Mouse (Mus musculus): ENCODE results near the gene Snx6. TPM values are rescaled to one million over a fixed set of nuclear protein-coding genes. Genes with fewer than 3 reads are reported as not detected.
"Not testable (repeated sequence)": the region's sequence is repeated elsewhere in the genome, so short reads cannot be mapped to it uniquely, and the experiment has no call there.

The Snx6 gene
- total RNA-seq, 1 experiment from 2014 or later, result 76.5 TPM

DNA sequence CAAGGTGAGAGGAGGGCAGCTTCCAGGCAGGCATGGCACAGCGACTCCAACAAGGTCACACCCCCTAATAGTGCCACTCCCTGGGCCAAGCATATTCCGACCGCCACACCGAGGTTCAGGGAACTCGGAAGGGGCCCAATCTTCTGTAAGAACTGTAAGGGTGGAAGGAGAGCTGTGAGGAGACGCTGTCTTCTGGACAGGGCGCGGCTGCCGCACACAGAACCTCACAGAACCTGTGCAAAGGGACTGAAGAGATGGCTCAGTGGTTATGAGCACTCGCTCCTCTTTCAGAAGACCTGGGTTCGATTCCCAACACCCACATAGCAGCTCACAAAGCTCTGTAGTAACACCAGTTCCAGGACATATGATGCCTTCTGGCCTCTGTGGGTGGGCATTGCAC lies 78.0 kb downstream of the Snx6 start:
- ATAC-seq (replicated peaks; ENCODE audit: insufficient number of reproducible peaks, low FRiP score, low TSS enrichment, poor library complexity, severe bottlenecking), result not testable (repeated sequence)

DNA sequence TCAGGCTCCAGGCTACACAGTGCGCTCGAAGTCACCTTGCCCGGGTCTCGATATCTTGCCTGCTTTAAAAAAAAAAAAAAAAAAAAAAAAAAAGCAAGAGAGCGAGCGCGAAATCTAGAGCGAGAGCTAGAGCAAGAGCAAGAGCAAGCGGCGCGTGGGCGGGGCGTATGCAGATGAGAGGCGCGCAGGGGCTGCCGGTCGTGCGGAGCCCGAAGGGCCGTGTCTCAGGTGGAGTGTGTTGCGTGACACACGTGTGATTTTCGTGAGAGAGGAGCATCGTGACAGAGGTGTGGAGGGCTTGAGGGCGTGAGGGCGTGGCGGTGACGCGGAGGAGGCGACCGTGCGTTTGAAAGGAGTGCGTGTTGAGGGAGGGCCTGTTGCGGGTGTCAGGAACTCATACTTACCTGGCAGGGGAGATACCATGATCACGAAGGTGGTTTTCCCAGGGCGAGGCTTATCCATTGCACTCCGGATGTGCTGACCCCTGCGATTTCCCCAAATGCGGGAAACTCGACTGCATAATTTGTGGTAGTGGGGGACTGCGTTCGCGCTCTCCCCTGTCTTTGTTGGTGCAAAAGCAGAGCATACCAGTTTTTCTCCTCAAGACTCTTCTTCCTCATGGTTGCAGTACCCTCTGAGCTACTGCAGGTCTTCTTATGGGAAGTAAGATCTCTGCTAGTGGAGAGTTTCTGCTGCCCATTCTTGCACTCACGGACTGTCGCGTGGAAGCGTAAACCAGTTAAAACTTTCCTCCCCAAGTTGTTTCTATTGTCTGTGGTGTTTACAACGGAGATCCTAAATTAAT lies 81.5 kb downstream of the Snx6 start:
- peak; percentile 57 for ATAC-seq (replicated peaks; ENCODE audit: insufficient number of reproducible peaks, low FRiP score, low TSS enrichment, poor library complexity, severe bottlenecking)

DNA sequence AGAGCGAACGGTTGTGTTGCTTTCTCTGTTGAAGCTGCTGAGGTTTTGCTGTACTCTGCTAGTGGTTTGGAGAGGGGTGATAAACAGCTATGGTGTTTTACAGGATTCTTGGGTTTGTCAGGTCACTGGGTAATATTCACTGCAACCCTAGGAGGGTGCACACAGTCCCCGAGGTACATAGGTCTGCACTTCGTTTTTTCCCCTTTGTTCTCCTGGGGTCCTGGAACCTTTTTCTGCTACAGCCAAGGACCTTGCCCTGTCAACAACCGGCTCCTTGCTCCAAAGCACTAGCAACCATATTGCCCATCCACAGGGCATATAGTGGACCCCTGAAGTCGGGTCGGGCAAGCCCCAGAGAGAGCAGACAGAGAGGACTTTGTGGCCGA lies 85.0 kb downstream of the Snx6 start:
- ATAC-seq (replicated peaks; ENCODE audit: insufficient number of reproducible peaks, low FRiP score, low TSS enrichment, poor library complexity, severe bottlenecking), result peak; percentile 44

DNA sequence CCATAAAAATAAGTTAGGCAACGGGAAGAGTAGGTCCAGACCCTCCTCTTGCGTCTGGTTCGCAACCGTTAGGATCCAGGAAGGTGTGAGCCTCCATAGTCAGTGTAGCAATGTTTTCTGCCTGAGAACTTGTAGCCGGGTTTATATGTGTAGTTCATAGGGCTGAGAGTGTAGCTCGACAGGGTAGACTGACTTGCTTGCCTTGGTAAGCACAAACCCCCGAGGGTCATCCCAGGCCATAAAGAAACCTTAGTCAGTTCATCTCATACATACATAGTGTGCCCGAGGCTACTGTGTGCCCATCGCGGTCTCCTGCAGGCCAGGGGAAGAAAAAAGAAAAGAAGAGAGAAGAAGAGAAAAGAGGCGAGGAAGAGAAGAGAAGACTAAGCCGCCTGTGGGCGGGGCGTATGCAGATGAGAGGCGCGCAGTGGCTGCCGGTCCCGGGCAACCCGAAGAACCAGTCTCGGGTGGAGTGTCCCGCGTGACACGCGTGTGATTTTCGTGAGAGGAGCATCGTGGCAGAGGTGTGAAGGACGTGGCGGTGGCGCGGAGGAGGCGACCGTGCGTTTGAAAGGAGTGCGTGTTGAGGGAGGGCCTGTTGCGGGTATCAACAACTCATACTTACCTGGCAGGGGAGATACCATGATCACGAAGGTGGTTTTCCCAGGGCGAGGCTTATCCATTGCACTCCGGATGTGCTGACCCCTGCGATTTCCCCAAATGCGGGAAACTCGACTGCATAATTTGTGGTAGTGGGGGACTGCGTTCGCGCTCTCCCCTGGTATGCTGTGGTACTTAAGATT lies 85.6 kb downstream of the Snx6 start:
- peak; percentile 37 for ATAC-seq (replicated peaks; ENCODE audit: insufficient number of reproducible peaks, low FRiP score, low TSS enrichment, poor library complexity, severe bottlenecking)

DNA sequence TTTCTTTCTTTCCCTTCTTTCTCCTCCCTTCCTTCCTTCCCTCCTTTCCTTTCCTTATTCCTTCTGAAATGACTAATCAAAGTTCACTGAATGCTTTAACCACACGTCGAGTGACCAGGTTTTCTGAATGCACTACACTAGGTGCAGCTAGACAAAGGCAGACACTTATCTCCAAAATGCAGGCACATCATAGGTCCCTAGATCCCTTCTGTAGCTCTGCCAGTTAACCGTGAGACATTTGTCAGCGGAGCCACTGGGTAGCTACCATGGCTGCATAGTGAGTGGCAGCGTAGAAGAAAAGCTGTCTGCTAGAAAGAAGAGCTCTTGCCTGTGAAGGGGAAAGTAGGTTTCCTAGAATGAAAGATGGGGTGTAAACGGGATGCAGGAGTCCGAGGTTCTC lies 96.1 kb downstream of the Snx6 start:
- ATAC-seq (replicated peaks; ENCODE audit: insufficient number of reproducible peaks, low FRiP score, low TSS enrichment, poor library complexity, severe bottlenecking), result no peak

DNA sequence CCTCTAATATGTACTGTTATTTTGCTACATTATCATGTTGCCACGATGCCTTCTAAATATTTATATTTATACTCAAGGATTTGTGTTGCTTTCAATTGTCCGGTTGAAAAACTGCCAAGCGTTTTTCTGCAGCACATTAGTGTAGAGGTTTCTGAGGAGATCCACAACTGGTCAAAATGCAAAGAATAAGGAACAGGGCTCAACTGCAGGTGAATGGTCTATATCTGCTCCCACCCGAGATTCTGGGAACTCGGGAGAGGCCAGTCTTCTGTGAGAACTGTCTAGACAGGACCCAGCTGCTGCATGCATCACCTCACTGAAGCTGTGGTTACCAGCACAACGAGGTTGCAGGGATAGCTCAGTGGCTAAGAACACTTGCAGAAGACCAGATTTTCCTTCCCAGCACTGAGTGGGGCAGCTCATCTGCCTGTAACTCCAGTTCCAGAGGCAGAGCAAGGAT lies 97.7 kb downstream of the Snx6 start:
- no peak for ATAC-seq (replicated peaks; ENCODE audit: insufficient number of reproducible peaks, low FRiP score, low TSS enrichment, poor library complexity, severe bottlenecking)

DNA sequence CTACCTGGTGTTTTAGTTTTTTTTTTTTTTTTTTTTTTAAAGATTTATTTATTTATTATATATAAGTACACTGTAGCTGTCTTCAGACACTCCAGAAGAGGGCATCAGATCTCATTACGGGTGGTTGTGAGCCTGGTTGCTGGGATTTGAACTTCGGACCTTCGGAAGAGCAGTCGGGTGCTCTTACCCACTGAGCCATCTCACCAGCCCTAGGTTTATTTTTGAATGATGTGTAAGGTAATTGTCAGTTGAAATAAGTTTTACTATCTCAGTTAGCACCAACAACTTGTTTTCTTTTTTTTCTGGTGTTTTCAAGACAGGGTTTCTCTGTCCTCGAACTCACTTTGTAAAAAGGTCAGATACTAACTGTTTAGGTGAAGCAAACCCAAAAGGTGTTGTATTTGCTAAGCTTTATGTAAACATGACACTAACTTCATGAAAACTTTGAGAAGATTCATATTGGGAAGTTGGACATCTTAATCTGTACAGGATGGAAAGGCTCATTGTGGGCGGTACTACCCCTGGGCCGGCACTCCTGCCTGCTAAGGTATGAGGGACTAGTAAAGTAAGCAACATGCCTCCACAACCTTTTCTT lies 98.4 kb downstream of the Snx6 start:
- ATAC-seq (replicated peaks; ENCODE audit: insufficient number of reproducible peaks, low FRiP score, low TSS enrichment, poor library complexity, severe bottlenecking), result no peak

Other genes starting within 250 kb of the Snx6 start
- 74.5 to 129 TPM (median 113 TPM) in 3 replicates for gene Sptssa, start 139.1 kb downstream of the Snx6 start, total RNA-seq (2017)
- gene Eapp, start 99.8 kb downstream of the Snx6 start, total RNA-seq (2017), result 63.1 to 85.9 TPM (median 71.5 TPM) in 3 replicates
- gene Cfl2, start 67.2 kb upstream of the Snx6 start, total RNA-seq (2017), result 33.1 to 51.3 TPM (median 43.5 TPM) in 3 replicates
- not detected in 3 replicates for gene Gm20403, start 190.8 kb upstream of the Snx6 start, total RNA-seq (2017)
- gene Baz1a, start 218.6 kb upstream of the Snx6 start, total RNA-seq (2017), result 114 to 140 TPM (median 131 TPM) in 3 replicates

Data from monocyte, adult 5-6 weeks (primary cell).